Mouse (Mus musculus) spleen, adult 2 months (tissue): ENCODE results near the gene Ndufa3. TPM values are rescaled to one million over a fixed set of nuclear protein-coding genes. Genes with fewer than 3 reads are reported as not detected.

Source experiments
- DNase-seq, 2 experiments: peaks; one replicate each; pipeline versions ENCODE4 v3.0.0 to v3.0.0-alpha.2; 2012 to 2021; ENCODE audit warnings: low spot score in 2 of 2, low read depth in 1 of 2
- H3K27ac ChIP-seq: fragments of 200-500 bp; 2 replicates; pipeline ENCODE4 v1.5.1; 2012; ENCODE audit warnings: low read length, inconsistent platforms; ENCODE audit not compliant: insufficient read depth
- H3K27me3 ChIP-seq: fragments of 200-500 bp; 2 replicates; pipeline ENCODE4 v1.6.1; 2012; ENCODE audit warnings: mild to moderate bottlenecking, moderate library complexity, low read length, inconsistent platforms; ENCODE audit not compliant: control insufficient read depth, insufficient read depth
- H3K36me3 ChIP-seq: fragments of 200-500 bp; 2 replicates; pipeline ENCODE4 v1.6.1; 2012; ENCODE audit warnings: mild to moderate bottlenecking, low read length, inconsistent platforms; ENCODE audit not compliant: control insufficient read depth, insufficient read depth
- H3K4me1 ChIP-seq: fragments of 200-500 bp; 2 replicates; pipeline ENCODE4 v1.6.1; 2011; ENCODE audit warnings: inconsistent platforms; ENCODE audit not compliant: control insufficient read depth, insufficient read depth, insufficient read length
- H3K4me3 ChIP-seq: fragments of 200-500 bp; 2 replicates; pipeline ENCODE4 v1.5.1; 2011; ENCODE audit warnings: mild to moderate bottlenecking, inconsistent platforms; ENCODE audit not compliant: insufficient read depth, insufficient read length; ENCODE audit errors: extremely low read depth
- CTCF ChIP-seq: fragments of 200-500 bp; IDR thresholded peaks from 2 replicates; pipeline ENCODE4 v1.5.1; 2011; ENCODE audit warnings: mild to moderate bottlenecking, inconsistent platforms; ENCODE audit not compliant: insufficient read depth, insufficient read length, insufficient replicate concordance; ENCODE audit errors: extremely low read depth
- POLR2A ChIP-seq: fragments of 200-500 bp; IDR thresholded peaks from 2 replicates; pipeline ENCODE4 v1.6.1; 2011; ENCODE audit warnings: low read depth, low read length, inconsistent platforms
- WGBS: fragments of 180-500 bp; shearing (Covaris S2); methylation state at CpG from one replicate; pipeline ENCODE4 v1.1.7; 2018; 5-methylcytosine and 5-hydroxymethylcytosine counted together
- polyA plus RNA-seq: library from polyadenylated mRNA; depleted of rRNA; stranded (reverse); fragments of >200 nt; gene quantifications from 2 replicates; pipeline ENCODE4 v1.2.3, GENCODE M21; 2012

Gene Ndufa3
- polyA plus RNA-seq, 1 experiment = 124 TPM

GRCm38 (mm10) chr7:3608668-3609067, 8.5 kb upstream of the Ndufa3 start:
- Histone ChIP-seq H3K27ac (no peak overlapping the region), H3K36me3 (no peaks in the 10 kb centered on the region), H3K4me3 (no peak overlapping the region), H3K4me1 (no peaks in the 10 kb centered on the region), H3K27me3 (no peaks in the 10 kb centered on the region)
- WGBS = 91% methylated on average over 3 of the region's 3 CpGs
- DNase-seq = no peak
- TF ChIP-seq POLR2A = no peak
- TF ChIP-seq CTCF = no peak

- no peaks in the 10 kb centered on the region for H3K4me1 ChIP-seq
- H3K4me3 ChIP-seq = no peak overlapping the region
- no peaks in the 10 kb centered on the region for H3K36me3 ChIP-seq
- no peak for TF ChIP-seq POLR2A
- no peak for TF ChIP-seq CTCF
- no peaks in the 10 kb centered on the region for H3K27me3 ChIP-seq
- H3K27ac ChIP-seq = no peak overlapping the region
- 49% methylated on average over 3 of the region's 3 CpGs for WGBS
- DNase-seq = no peak
Measured at GRCm38 (mm10) chr7:3609082-3609481, 8.1 kb upstream of the Ndufa3 start.

- 6% methylated on average over 3 of the region's 3 CpGs for WGBS
- Histone ChIP-seq H3K4me3 (no peak overlapping the region), H3K27ac (no peak overlapping the region), H3K27me3 (no peaks in the 10 kb centered on the region), H3K4me1 (no peaks in the 10 kb centered on the region), H3K36me3 (no peaks in the 10 kb centered on the region)
- no peak for DNase-seq
- TF ChIP-seq CTCF = no peak
- TF ChIP-seq POLR2A = no peak
Measured at GRCm38 (mm10) chr7:3610437-3610836, 6.7 kb upstream of the Ndufa3 start.

- 83% methylated on average over 13 of the region's 13 CpGs for WGBS
- Histone ChIP-seq H3K4me1 (no peaks in the 10 kb centered on the region), H3K4me3 (no peak overlapping the region), H3K36me3 (no peaks in the 10 kb centered on the region), H3K27ac (no peak overlapping the region), H3K27me3 (no peaks in the 10 kb centered on the region)
- DNase-seq = no peak
- TF ChIP-seq POLR2A (no peak), CTCF (no peak)
Measured at GRCm38 (mm10) chr7:3611006-3611405, 6.2 kb upstream of the Ndufa3 start.

GRCm38 (mm10) chr7:3614021-3614420, 3.2 kb upstream of the Ndufa3 start:
- Histone ChIP-seq H3K4me1 (no peaks in the 10 kb centered on the region), H3K36me3 (no peaks in the 10 kb centered on the region), H3K27ac (no peak overlapping the region), H3K27me3 (no peaks in the 10 kb centered on the region), H3K4me3 (no peak overlapping the region)
- no peak for TF ChIP-seq CTCF
- 74% methylated on average over 3 of the region's 3 CpGs for WGBS
- no peak for DNase-seq

- Histone ChIP-seq H3K27me3 (no peaks in the 10 kb centered on the region), H3K36me3 (peaks cover 12% of the 10 kb centered on the region), H3K27ac (no peak within 1 kb of the TSS), H3K4me3 (no peak within 1 kb of the TSS; the same call in 1 of the 2 replicates), H3K4me1 (no peaks in the 10 kb centered on the region)
- DNase-seq = no peak
- no peak for TF ChIP-seq POLR2A
- TF ChIP-seq CTCF = no peak
- 82% methylated on average over 4 of the region's 4 CpGs for WGBS
Measured at GRCm38 (mm10) chr7:3616057-3616388, 1.1 kb upstream of the Ndufa3 start, which contains the start of gene Oscar. TSS of gene Oscar (minus strand) at chr7:3616157.

GRCm38 (mm10) chr7:3616389-3617241, 558 bp upstream of the Ndufa3 start:
- H3K36me3 ChIP-seq = peaks cover 13% of the 10 kb centered on the region
- no peak for DNase-seq
- H3K27ac ChIP-seq = no peak overlapping the region
- WGBS = 40% methylated on average over 6 of the region's 6 CpGs
- H3K4me3 ChIP-seq = no peak overlapping the region; the same call in 1 of the 2 replicates
- TF ChIP-seq CTCF (no peak), POLR2A (no peak)
- no peaks in the 10 kb centered on the region for H3K4me1 ChIP-seq
- no peaks in the 10 kb centered on the region for H3K27me3 ChIP-seq
